Mouse (Mus musculus) stomach, embryonic 14.5 days (tissue): ENCODE results near the gene Copg2. TPM values are rescaled to one million over a fixed set of nuclear protein-coding genes. Genes with fewer than 3 reads are reported as not detected.

ENCODE experiments used
- ATAC-seq: fragments of 200-750 bp; cut with Nextera tagmentation; 2 replicates; pipeline ENCODE4 v1.8.0; 2017; ENCODE audit warnings: low read depth, moderate TSS enrichment; ENCODE audit not compliant: insufficient number of reproducible peaks, insufficient read depth, low FRiP score
- H3K27ac ChIP-seq: fragments of 300-500 bp; sonication (generic); 2 replicates; pipeline ENCODE4 v1.5.1; 2014; ENCODE audit warnings: mild to moderate bottlenecking, low read length, moderate library complexity, mixed read lengths
- H3K27me3 ChIP-seq: fragments of 300-500 bp; sonication (generic); 2 replicates; pipeline ENCODE4 v1.6.1; 2014; ENCODE audit warnings: low read length, control low read depth, mixed read lengths; ENCODE audit not compliant: control insufficient read depth, insufficient read depth
- H3K36me3 ChIP-seq: fragments of 300-500 bp; sonication (generic); 2 replicates; pipeline ENCODE4 v1.6.1; 2014; ENCODE audit warnings: mild to moderate bottlenecking, control low read depth, low read length, moderate library complexity, mixed read lengths; ENCODE audit not compliant: control insufficient read depth, insufficient read depth
- H3K4me1 ChIP-seq: fragments of 300-500 bp; sonication (generic); 2 replicates; pipeline ENCODE4 v1.6.1; 2014; ENCODE audit warnings: low read length, control low read depth, mixed read lengths; ENCODE audit not compliant: control insufficient read depth, insufficient read depth
- H3K4me2 ChIP-seq: fragments of 300-500 bp; sonication (generic); replicated peaks from 2 replicates; pipeline ENCODE4 v1.6.1; 2014; ENCODE audit warnings: low read depth, low read length, control low read depth
- H3K4me3 ChIP-seq: fragments of 300-500 bp; sonication (generic); 2 replicates; pipeline ENCODE4 v1.5.1; 2014; ENCODE audit warnings: low read depth, low read length, control low read depth
- H3K9ac ChIP-seq: fragments of 300-500 bp; sonication (generic); replicated peaks from 2 replicates; pipeline ENCODE4 v1.6.1; 2014; ENCODE audit warnings: low read depth, mild to moderate bottlenecking, control low read depth, low read length, moderate library complexity, mixed read lengths
- H3K9me3 ChIP-seq: fragments of 300-500 bp; sonication (generic); 2 replicates; pipeline ENCODE4 v1.6.1; 2016; ENCODE audit warnings: low read depth, low read length, control low read depth; ENCODE audit not compliant: control insufficient read depth
- WGBS: fragments of 180-500 bp; shearing (Covaris S2); extraction: QIAGEN DNeasy Blood & Tissue Kit; methylation state at CpG from one replicate; pipeline ENCODE4 v1.1.7; 2014; 5-methylcytosine and 5-hydroxymethylcytosine counted together
- polyA plus RNA-seq: library from polyadenylated mRNA; unstranded; fragments of >200 nt; fragmentation: Nextera tagmentation; extraction: Ambion mirVana; gene quantifications from 2 replicates; pipeline ENCODE4 v1.2.1, GENCODE M21; 2014

The Copg2 gene
- polyA plus RNA-seq, 1 experiment from 2014 or later: 28.7 TPM

GRCm38 (mm10) chr6:30735728-30736371 is 160.7 kb downstream of the Copg2 start:
- ATAC-seq: no peak
- Histone ChIP-seq H3K27ac (peak overlapping the region; percentile 84), H3K27me3 (no peaks in the 10 kb centered on the region), H3K4me3 (peak overlapping the region; percentile 11; the same call in 1 of the 2 replicates), H3K4me1 (peaks cover 2% of the 10 kb centered on the region), H3K9me3 (peaks cover 46% of the 10 kb centered on the region), H3K4me2 (peak overlapping the region; percentile 32), H3K36me3 (no peaks in the 10 kb centered on the region), H3K9ac (0 out of 2 replicates have a peak overlapping the region, but pooled peaks have one; percentile 0)
- WGBS: 51% methylated on average over 15 of the region's 15 CpGs

DNA sequence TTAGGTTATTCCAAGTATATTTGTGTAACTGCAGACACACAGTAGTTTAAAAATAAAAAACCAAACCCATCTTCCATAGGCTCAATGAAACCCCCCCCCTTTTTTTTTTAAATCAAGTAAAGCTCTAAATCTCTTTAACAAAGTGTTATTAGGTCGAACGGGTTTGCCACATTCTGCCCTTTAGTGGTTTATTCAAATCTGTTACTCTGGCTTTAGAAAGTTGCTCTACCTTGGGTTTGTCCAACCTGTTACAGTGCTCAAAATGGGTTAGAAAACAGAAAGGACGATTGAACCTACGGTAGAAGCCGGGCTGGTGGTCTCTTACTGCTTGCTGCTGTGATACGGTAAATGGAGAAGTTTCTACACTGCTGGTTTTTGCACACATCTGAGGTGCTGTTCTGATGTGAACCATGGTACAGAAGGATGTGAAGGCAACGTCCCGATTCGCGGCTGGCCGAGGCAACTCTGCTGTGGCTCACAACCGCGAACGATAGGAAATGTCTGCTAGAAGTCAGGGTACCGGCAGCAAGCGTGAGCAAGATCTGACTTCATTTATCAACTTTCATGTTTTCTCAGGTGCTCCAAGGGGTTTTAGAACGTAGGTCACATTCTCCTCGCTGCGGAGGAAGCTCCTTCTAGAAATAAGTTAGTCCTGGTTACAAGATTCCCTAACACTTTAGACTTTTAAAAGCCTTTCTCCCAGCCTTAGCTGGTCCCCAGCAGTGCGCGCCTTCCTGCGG is 161.4 kb downstream of the Copg2 start:
- peak overlapping the region; percentile 32 for H3K4me2 ChIP-seq
- H3K9me3 ChIP-seq: peaks cover 46% of the 10 kb centered on the region
- ATAC-seq: no peak
- H3K4me1 ChIP-seq: peaks cover 6% of the 10 kb centered on the region
- peak overlapping the region; percentile 84 for H3K27ac ChIP-seq
- 54% methylated on average over 22 of the region's 22 CpGs for WGBS
- H3K36me3 ChIP-seq: no peaks in the 10 kb centered on the region
- 0 out of 2 replicates have a peak overlapping the region, but pooled peaks have one; percentile 0 for H3K9ac ChIP-seq
- H3K4me3 ChIP-seq: peak overlapping the region; percentile 11; the same call in 1 of the 2 replicates
- H3K27me3 ChIP-seq: no peaks in the 10 kb centered on the region

- Histone ChIP-seq H3K9ac (no peak overlapping the region), H3K9me3 (peaks cover 39% of the 10 kb centered on the region), H3K4me2 (no peak overlapping the region), H3K4me3 (no peak overlapping the region), H3K27me3 (no peaks in the 10 kb centered on the region), H3K36me3 (no peaks in the 10 kb centered on the region), H3K4me1 (peaks cover 13% of the 10 kb centered on the region), H3K27ac (peak overlapping the region; percentile 84; the same call in 1 of the 2 replicates)
- no peak for ATAC-seq
- 47% methylated on average over 6 of the region's 6 CpGs for WGBS
Measured at GRCm38 (mm10) chr6:30734465-30734864, 162.1 kb downstream of the Copg2 start.

- Histone ChIP-seq H3K36me3 (no peaks in the 10 kb centered on the region), H3K4me2 (no peak overlapping the region), H3K4me1 (peaks cover 13% of the 10 kb centered on the region), H3K9ac (no peak overlapping the region), H3K4me3 (no peak overlapping the region), H3K27me3 (no peaks in the 10 kb centered on the region), H3K9me3 (peaks cover 22% of the 10 kb centered on the region), H3K27ac (no peak overlapping the region)
- 51% methylated on average over 18 of the region's 18 CpGs for WGBS
- ATAC-seq: no peak
Measured at GRCm38 (mm10) chr6:30732571-30733130, 163.9 kb downstream of the Copg2 start.

DNA sequence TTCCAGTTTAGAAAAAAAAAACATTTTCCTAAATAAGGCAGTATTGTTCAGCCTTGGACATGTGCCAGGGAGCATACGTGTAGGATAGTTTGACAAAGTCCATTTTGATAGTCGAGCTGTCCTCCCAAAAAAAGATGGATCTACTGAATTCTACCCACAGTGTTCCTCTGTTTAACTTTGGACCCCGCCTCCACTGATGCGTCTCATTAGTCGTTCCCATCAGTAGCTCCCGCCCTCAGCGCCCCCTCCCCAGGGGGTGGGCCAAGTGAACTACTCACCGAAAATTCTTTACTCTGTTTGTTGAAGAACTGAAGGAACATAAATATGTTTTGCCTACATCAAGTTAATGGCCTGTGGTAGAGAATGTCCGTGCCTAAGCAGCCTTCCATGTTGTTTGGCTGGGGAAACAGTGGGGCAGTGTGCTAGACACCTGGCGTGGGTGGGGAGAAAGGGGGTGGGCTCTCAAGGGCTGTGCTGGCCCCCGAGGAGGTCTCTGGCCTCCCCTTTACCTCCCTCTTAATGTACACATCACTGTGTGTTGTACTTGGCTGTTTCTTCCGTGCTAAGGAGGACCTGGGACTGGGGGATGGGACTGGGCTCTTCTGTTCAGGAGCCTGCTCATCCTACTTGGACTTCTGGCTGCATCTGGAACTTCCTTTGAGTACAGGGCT is 166.2 kb downstream of the Copg2 start:
- peaks cover 13% of the 10 kb centered on the region for H3K4me1 ChIP-seq
- no peak overlapping the region for H3K4me2 ChIP-seq
- no peaks in the 10 kb centered on the region for H3K36me3 ChIP-seq
- WGBS: 24% methylated on average over 12 of the region's 12 CpGs
- H3K9me3 ChIP-seq: peaks cover under 1% of the 10 kb centered on the region; the same call in 1 of the 2 replicates
- no peaks in the 10 kb centered on the region for H3K27me3 ChIP-seq
- H3K4me3 ChIP-seq: no peak overlapping the region
- ATAC-seq: peak; percentile 74; the same call in 1 of the 2 replicates
- no peak overlapping the region for H3K9ac ChIP-seq
- peak overlapping the region; percentile 81 for H3K27ac ChIP-seq

GRCm38 (mm10) chr6:30723331-30723730 is 173.3 kb downstream of the Copg2 start, which contains the start of gene Mest:
TSS of gene Mest (plus strand) at chr6:30723547.
- H3K27me3 ChIP-seq: no peaks in the 10 kb centered on the region
- no peak within 1 kb of the TSS for H3K4me3 ChIP-seq
- WGBS: 48% methylated on average over 7 of the region's 7 CpGs
- H3K9ac ChIP-seq: no peak within 1 kb of the TSS
- ATAC-seq: no peak
- H3K4me1 ChIP-seq: peaks cover 11% of the 10 kb centered on the region
- H3K9me3 ChIP-seq: no peaks in the 10 kb centered on the region
- no peak within 1 kb of the TSS for H3K4me2 ChIP-seq
- peak within 1 kb of the TSS; percentile 21; the same call in 1 of the 2 replicates for H3K27ac ChIP-seq
- no peaks in the 10 kb centered on the region for H3K36me3 ChIP-seq

DNA sequence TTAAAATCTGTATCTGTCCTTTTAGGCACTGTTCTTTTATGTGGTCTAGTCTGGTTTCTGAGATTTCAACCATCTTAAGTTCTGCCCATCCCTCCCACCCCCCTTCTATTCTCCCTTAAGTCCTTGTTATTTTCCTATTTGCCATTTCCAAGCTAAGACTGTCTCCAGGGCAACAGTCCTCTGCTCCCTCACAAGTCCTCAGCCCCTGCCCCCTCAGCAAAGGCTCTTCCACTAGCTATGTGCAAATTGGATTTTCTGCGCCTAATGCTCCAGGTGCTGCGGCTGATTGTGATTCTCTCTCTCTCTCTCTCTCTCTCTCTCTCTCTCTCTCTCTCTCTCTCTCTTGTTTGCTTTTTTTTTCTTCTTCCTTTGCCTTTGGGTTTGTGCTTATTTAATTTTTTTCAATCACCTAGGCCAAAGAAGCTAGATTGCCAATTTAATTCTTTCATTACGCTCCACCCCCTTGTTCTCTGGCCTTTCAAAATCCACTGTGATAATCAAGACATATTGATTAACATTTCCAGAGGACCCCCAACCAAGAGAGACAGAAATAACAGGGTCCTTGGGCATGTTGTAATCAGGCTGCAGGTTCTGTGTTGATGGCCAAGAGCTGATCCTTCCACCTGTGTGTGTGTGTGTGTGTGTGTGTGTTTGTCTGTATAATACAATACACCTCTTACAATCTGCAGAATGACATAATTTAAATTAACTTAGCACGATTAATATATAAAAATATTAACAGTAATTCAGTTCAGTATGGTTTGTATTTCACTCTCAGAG is 174.0 kb downstream of the Copg2 start:
- H3K27ac ChIP-seq: no peak overlapping the region; the same call in 1 of the 2 replicates
- no peak overlapping the region for H3K4me3 ChIP-seq
- peaks cover 11% of the 10 kb centered on the region for H3K4me1 ChIP-seq
- no peaks in the 10 kb centered on the region for H3K36me3 ChIP-seq
- no peak overlapping the region for H3K9ac ChIP-seq
- WGBS: 62% methylated on average over 4 of the region's 4 CpGs
- H3K27me3 ChIP-seq: no peaks in the 10 kb centered on the region
- no peak for ATAC-seq
- no peak overlapping the region for H3K4me2 ChIP-seq
- no peaks in the 10 kb centered on the region for H3K9me3 ChIP-seq
